ENCODE assay signal across 12 mouse cellular contexts in the genomic region with DNA sequence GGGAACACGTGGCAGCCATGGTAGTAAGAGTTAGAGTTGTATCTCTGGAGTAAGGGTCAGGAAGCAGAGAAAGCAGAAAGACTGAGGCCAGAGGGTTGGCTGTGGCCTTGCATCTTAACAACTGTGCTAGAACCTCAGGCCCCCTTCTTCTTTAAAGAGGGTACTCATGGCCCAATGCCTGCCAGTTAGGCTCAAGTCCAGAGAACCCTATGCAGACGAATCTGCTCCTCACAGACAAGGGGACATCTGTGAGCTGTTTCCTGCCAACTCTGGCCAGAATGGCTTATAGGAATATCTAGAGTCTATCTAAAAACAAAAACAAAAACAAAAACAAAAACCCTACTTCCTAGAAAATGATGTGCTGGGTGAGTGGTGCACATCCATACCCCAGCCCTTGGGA.
"Had no signal": no experiment of that assay in that cellular context is flagged by ENCODE, and none has a peak within 500 bp of the region (broad histone marks: within the 10 kb centered on the region; RNA-seq: fewer than 3 reads in every experiment).

No protein-coding gene starts in this region.

- DNase-seq: retina, postnatal 1 day; right cerebral cortex, adult 18-20 months; right cerebral cortex, postnatal 14 days; right cerebral cortex, postnatal 25 days; right cerebral cortex, postnatal 4 days; spleen, adult 18-20 months; thymus, adult 18-20 months; thymus, adult 2 months; thymus, postnatal 14 days; thymus, postnatal 25 days; thymus, postnatal 36 days; thymus, postnatal 4 days had no signal
